Mouse (Mus musculus) spleen, postnatal 4 days (tissue): ENCODE measurements around the gene Ltb4r2.

Source experiments
- DNase-seq, 2 experiments: peaks; one replicate each; pipeline ENCODE4 v3.0.0; 2022; ENCODE audit warnings: low spot score in 2 of 2

The Ltb4r2 gene

GRCm38 (mm10) chr14:55761163-55761562 is at the start of gene Ltb4r2:
Gene Ltb4r2, plus strand, starts transcription at chr14:55761428.
- no peak for DNase-seq

DNA sequence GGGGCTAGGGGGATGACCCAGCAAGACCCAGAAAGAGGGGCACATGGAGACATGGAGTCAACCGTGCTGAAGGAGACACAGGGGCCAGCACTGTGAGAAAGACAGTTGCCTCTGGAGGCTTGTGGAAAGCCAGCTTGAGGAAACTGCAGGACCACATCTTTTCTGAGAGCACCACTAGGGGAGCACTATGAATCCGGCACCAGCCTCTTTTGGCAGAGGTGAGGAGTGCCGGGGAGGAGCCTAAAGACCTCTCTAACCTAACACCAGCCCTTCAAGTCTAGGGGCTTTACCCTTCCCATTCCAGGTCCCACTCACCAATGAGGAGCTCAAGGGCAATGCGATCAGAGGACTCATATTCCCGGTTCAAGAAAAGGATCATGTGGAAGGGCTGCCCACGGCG is 49.4 kb upstream of the Ltb4r2 start:
- DNase-seq: no peak

- DNase-seq: peak in 1 of 2 experiments; percentile 30
These were observed 48.1 kb upstream of the Ltb4r2 start for GRCm38 (mm10) chr14:55713007-55713728.

DNA sequence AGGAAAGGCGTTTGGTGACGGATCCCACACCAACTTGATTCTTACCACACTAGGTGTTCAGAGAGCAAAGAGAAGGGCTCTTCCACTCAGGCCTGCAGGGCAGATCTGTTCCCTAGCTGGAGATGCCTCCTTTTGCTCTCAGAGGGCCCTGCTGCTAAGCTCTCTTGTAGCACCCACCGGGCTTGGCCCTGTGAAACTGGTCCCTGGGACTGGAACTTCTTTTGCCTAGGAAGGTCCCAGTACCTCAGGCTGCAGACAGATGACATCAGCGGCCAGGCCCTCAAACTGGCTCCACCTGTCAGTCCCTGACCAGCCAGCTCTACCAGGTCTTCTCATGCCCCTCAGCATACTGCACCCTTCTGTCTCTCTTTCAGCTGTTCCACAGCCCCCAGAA is 47.5 kb upstream of the Ltb4r2 start, which contains the start of gene Tgm1:
Gene Tgm1 (minus strand): TSS at position 198 of the 394 bp plus-strand sequence.
- no peak for DNase-seq

DNA sequence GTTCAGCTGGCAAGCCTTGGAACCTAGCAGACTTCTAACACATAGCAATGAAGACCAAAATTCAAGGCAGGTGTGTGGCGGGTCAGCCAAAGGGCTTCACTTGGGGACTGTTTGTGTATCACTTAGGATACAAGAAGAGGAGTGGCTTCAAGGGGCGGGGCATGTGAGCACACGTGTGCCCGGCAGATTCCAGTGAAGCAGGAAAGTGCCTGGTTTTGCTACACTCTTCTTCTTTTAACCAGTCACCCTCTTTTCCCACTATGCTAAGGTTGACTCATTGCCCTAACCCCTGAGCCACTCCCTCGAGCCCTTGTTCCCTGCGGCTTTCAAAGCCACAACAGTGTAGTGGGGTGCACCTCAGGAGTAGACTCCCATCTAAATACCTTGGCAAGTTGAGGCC is 46.3 kb upstream of the Ltb4r2 start:
- no peak for DNase-seq

DNA sequence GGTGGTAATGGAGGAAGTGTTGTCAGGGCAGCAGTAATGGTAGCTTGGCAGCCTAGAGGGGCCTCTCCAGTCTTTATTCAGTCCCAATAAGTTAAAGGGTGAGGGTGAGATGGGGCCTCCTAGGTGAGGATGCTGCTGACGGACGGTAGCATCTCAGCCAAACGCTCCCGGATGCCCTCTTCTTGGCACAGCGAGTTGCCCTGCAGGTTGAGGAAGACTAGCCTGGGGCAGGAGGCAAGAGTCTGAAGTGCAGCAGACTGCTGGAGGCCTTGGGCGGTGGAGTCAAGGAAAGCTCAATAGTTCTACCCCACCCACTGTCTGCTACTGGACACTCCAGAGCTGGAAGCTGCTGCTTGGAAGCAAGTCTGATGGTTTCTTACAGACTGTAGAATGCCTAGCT is 45.0 kb upstream of the Ltb4r2 start:
- no peak for DNase-seq

GRCm38 (mm10) chr14:55716884-55717283 is 44.3 kb upstream of the Ltb4r2 start:
- no peak for DNase-seq

GRCm38 (mm10) chr14:55719737-55720136 is 41.5 kb upstream of the Ltb4r2 start:
- DNase-seq: no peak

DNA sequence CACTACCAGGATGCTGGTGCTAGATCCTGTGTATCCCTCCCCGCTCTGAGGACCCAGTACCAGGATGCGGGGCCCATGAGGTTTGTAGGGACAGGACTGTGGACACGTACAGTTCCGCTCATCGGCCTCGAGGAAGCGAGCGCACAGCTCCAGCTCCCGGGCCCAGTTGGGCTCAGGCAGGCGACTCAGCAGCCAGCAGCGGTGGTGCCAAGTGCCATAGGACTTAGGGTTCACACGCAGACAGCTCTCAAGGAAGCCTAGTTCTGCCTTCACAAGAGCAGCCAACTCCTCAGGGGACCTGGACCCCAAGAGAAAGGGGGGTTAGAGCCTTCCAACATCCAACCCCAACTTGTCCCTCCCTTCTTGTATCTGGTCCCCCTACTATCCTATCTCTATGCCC is 40.6 kb upstream of the Ltb4r2 start:
- DNase-seq: no peak

- DNase-seq: no peak
These were observed 40.2 kb upstream of the Ltb4r2 start for GRCm38 (mm10) chr14:55721076-55721475.

- peak; percentile 93 to 98 for DNase-seq
These were observed 39.4 kb upstream of the Ltb4r2 start, which contains the start of gene Rabggta for GRCm38 (mm10) chr14:55721700-55722437. Gene Rabggta, minus strand, starts transcription at chr14:55722263.

DNA sequence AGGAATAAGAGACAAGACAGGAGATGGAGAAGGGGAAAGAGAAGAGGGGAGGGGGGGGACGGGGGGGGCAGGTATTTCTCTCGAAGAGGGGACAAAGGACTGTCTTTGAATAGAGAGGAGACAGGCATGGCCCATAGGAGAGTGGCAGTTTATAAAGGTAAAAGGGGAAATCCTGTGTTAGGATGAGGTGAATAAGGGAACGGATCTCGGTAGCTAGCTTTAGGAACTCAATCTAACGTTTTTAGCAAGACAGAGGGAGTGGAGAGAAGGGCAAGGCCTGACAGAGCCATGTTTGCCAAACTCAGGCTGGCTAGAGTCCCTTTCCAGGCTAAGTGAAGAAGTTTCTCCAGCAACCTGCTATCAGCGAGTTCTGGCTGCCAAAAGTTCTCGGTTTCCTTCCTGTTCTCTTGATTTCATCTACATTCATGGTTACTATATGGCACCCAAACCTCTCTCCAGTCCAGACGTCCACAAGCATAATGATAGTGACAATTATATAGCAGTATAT is 38.7 kb upstream of the Ltb4r2 start:
- DNase-seq: no peak

GRCm38 (mm10) chr14:55723433-55723832 is 37.8 kb upstream of the Ltb4r2 start:
- no peak for DNase-seq

GRCm38 (mm10) chr14:55724411-55724871 is 36.8 kb upstream of the Ltb4r2 start:
- peak in 1 of 2 experiments; percentile 32 for DNase-seq

DNA sequence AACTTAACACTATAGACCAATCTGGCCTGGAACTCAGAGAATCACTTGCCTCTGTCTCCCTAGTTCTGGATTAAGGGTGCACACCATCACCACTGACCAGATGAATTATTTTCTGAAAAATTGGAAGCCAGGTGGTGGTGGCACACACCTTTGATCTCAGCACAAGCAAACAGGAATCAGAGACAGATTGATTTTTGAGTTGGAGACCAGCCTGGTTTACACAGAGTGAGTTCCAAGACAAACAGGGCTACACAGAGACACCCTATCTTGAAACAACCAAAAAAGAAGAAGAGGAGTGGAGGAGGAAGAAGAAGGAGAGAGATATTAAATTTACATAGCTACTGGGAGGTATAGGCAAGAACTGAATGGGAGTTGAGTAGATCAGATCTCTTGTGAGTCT is 35.0 kb upstream of the Ltb4r2 start:
- DNase-seq: no peak

GRCm38 (mm10) chr14:55727889-55728685 is 33.1 kb upstream of the Ltb4r2 start:
- no peak for DNase-seq

- no peak for DNase-seq
These were observed 31.1 kb upstream of the Ltb4r2 start for GRCm38 (mm10) chr14:55730116-55730515.

DNA sequence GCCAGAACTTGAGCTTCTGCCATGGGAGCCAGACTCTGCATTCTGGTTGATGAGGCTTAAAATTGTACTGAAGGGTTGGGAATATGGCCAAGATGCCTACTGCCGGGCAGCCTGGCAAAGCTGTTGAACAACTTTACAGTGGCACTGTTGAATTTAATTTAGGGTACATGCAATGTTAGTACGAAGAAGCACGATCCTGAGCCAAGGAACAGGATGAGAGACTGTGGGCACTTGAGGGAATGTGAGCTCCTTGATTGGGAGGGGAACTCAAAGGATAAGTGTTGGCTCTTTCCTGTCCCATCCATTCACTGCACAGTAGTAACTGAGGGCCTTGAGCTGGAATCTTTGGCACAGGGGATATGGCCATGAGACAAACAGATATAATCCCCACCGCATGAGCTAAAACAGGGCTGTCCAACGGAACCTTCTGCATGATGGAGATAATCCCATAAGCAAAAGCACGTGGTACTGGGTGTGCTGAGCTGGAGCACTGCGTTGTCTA is 30.6 kb upstream of the Ltb4r2 start:
- DNase-seq: no peak

DNA sequence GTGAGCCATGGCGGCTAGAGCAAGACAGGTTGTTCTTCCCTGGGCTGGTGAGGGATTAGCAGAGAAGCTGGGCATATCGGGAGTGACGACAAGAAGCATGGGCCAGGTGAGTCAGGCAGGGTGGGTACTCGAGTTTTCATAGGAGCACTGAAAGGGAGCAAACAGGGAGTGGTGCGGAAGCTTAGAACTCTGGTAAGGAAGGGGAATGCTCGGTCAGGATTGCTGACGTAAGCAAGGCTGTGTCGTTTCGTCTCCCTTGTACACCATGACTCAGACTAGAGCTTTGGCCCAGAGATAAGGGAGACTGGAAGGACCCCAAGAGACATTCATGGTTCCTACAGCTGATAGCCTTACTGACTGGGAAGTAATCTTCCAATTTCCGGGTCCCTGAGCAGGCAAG is 27.3 kb upstream of the Ltb4r2 start:
- no peak for DNase-seq

- DNase-seq: no peak
These were observed 26.4 kb upstream of the Ltb4r2 start for GRCm38 (mm10) chr14:55734869-55735268.

DNA sequence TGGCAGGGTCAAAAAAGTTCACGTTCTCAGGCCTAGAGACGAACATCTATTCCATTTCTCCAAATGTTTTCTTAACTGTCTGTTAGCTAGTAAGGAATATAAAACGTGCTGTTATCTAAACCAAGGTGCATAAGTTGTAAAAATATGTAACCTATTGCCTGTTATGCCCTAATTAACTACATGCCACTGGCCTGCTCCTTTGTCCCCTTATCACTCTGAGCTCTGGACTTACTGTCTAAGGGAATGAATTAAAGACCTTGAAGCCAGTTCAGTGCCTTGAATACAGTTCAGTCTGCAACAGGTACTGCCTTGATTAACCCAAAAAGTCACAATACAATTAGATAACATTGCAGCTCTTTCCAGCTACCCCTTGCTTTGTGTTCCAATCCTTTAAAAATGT is 25.9 kb upstream of the Ltb4r2 start:
- DNase-seq: no peak

- no peak for DNase-seq
These were observed 25.5 kb upstream of the Ltb4r2 start for GRCm38 (mm10) chr14:55735758-55736157.
